Mouse (Mus musculus) neural tube, embryonic 10.5 days (tissue): ENCODE results near the gene Alkbh3.
A peak's percentile ranks its signal among the peaks of the same experiment; 100 is the strongest.

Experiments
- DNase-seq: peaks from one replicate; pipeline ENCODE4 v3.0.0-alpha.2; 2017; ENCODE audit warnings: low spot score; ENCODE audit errors: extremely low spot score

The Alkbh3 gene

GRCm38 (mm10) chr2:94010335-94011291 is at the start of gene Alkbh3:
Alkbh3 (minus strand) TSS chr2:94010807.
- DNase-seq = peak; percentile 98

- DNase-seq = no peak
Measured at GRCm38 (mm10) chr2:94059459-94059858, 48.9 kb upstream of the Alkbh3 start.

- DNase-seq = no peak
Measured at GRCm38 (mm10) chr2:94054813-94055212, 44.2 kb upstream of the Alkbh3 start.

GRCm38 (mm10) chr2:94051952-94052351 is 41.3 kb upstream of the Alkbh3 start:
- no peak for DNase-seq

- DNase-seq = no peak
Measured at GRCm38 (mm10) chr2:94050901-94051300, 40.3 kb upstream of the Alkbh3 start.

GRCm38 (mm10) chr2:94049471-94050176 is 39.0 kb upstream of the Alkbh3 start:
- DNase-seq = no peak

- no peak for DNase-seq
Measured at GRCm38 (mm10) chr2:94048733-94049470, 38.3 kb upstream of the Alkbh3 start.

- no peak for DNase-seq
Measured at GRCm38 (mm10) chr2:94048271-94048670, 37.7 kb upstream of the Alkbh3 start.

GRCm38 (mm10) chr2:94045411-94046090 is 34.9 kb upstream of the Alkbh3 start:
- no peak for DNase-seq

GRCm38 (mm10) chr2:94044174-94044573 is 33.6 kb upstream of the Alkbh3 start:
- DNase-seq = no peak

GRCm38 (mm10) chr2:94043662-94044061 is 33.1 kb upstream of the Alkbh3 start:
- DNase-seq = no peak

- DNase-seq = no peak
Measured at GRCm38 (mm10) chr2:94042461-94042860, 31.9 kb upstream of the Alkbh3 start.

GRCm38 (mm10) chr2:94040391-94041125 is 30.0 kb upstream of the Alkbh3 start:
- DNase-seq = no peak

GRCm38 (mm10) chr2:94035428-94036331 is 25.1 kb upstream of the Alkbh3 start:
- peak; percentile 68 for DNase-seq

- DNase-seq = no peak
Measured at GRCm38 (mm10) chr2:94030602-94031001, 20.0 kb upstream of the Alkbh3 start.

- DNase-seq = no peak
Measured at GRCm38 (mm10) chr2:94024637-94025036, 14.0 kb upstream of the Alkbh3 start.

- peak; percentile 91 for DNase-seq
Measured at GRCm38 (mm10) chr2:94002331-94002730, 8.3 kb downstream of the Alkbh3 start.

GRCm38 (mm10) chr2:94001918-94002317 is 8.7 kb downstream of the Alkbh3 start:
- DNase-seq = no peak

- DNase-seq = no peak
Measured at GRCm38 (mm10) chr2:94001411-94001810, 9.2 kb downstream of the Alkbh3 start.
